Mouse (Mus musculus) layer of hippocampus, postnatal 25 days (tissue): ENCODE measurements around the gene Ifitm6. TPM values are rescaled to one million over a fixed set of nuclear protein-coding genes. Genes with fewer than 3 reads are reported as not detected.
A peak's percentile ranks its signal among the peaks of the same experiment; 100 is the strongest.
"Not testable (repeated sequence)": the region's sequence is repeated elsewhere in the genome, so short reads cannot be mapped to it uniquely, and the experiment has no call there.

Source experiments
- DNase-seq, 2 experiments: peaks; one replicate each; pipeline ENCODE4 v3.0.0; 2022; ENCODE audit warnings: mixed read lengths in 2 of 2, low spot score in 1 of 2; ENCODE audit errors: extremely low spot score in 1 of 2
- total RNA-seq, 2 experiments: library from RNA; stranded (reverse); gene quantifications; 2 replicates each; pipeline ENCODE4 v1.2.3; 2021

Ifitm6 gene
- total RNA-seq, 2 experiments from 2014 or later, result not detected

- DNase-seq, result no peak
These were observed 24.8 kb upstream of the Ifitm6 start for GRCm38 (mm10) chr7:141042539-141042938.

- DNase-seq, result peak in 1 of 2 experiments; percentile 45
These were observed 23.9 kb upstream of the Ifitm6 start for GRCm38 (mm10) chr7:141041661-141042060.

GRCm38 (mm10) chr7:141040867-141041606 is 23.3 kb upstream of the Ifitm6 start:
- DNase-seq, result no peak

- no peak for DNase-seq
These were observed 21.8 kb upstream of the Ifitm6 start for GRCm38 (mm10) chr7:141039386-141040107.

- no peak for DNase-seq
These were observed 20.6 kb upstream of the Ifitm6 start for GRCm38 (mm10) chr7:141038090-141039032.

- DNase-seq, result not testable (repeated sequence)
These were observed 18.9 kb upstream of the Ifitm6 start for GRCm38 (mm10) chr7:141036624-141037023.

GRCm38 (mm10) chr7:141032458-141033167 is 14.9 kb upstream of the Ifitm6 start:
- DNase-seq, result no peak

GRCm38 (mm10) chr7:141030390-141030789 is 12.7 kb upstream of the Ifitm6 start:
- no peak for DNase-seq

GRCm38 (mm10) chr7:141028831-141029230 is 11.1 kb upstream of the Ifitm6 start, which contains the start of gene Gm17387:
Gm17387 (plus strand) TSS chr7:141029131.
- no peak for DNase-seq

GRCm38 (mm10) chr7:141026740-141027098 is 9.0 kb upstream of the Ifitm6 start:
- DNase-seq, result no peak

- DNase-seq, result no peak
These were observed 8.5 kb upstream of the Ifitm6 start for GRCm38 (mm10) chr7:141026097-141026739.

- no peak for DNase-seq
These were observed 7.4 kb upstream of the Ifitm6 start for GRCm38 (mm10) chr7:141024865-141025838.

- DNase-seq, result no peak
These were observed 4.0 kb upstream of the Ifitm6 start for GRCm38 (mm10) chr7:141021489-141022449.

GRCm38 (mm10) chr7:141019028-141019427 is 1.3 kb upstream of the Ifitm6 start:
- DNase-seq, result no peak

- no peak for DNase-seq
These were observed 722 bp downstream of the Ifitm6 start for GRCm38 (mm10) chr7:141016707-141017697.

GRCm38 (mm10) chr7:141011238-141011770 is 6.4 kb downstream of the Ifitm6 start:
- no peak for DNase-seq
